Mouse (Mus musculus): ENCODE measurements around the gene Pbx1. TPM values are rescaled to one million over a fixed set of nuclear protein-coding genes. Genes with fewer than 3 reads are reported as not detected.

Pbx1 gene
- total and polyA plus RNA-seq, 3 experiments, result 0.10 TPM; not detected in 2

DNA sequence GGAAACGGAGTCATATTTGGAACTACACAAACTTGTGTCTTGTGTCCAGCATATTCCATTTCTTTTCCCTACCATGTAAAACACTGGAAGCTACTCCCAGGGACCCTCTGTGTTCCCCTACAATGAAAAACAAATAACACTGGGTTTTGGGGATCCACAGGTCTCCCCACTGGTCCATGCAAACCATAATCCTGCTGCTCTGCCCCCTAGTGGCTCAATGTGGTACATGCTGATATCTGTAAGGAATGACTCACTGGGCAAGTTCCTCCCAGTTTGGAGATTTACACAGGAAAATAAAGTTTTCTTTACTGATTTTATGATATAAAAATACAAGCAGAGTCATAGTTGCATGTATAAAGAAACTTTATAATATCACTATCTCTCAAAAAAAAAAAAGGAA lies 109.2 kb downstream of the Pbx1 start:
- Histone ChIP-seq H3K36me3 (ENCODE audit: control insufficient read depth in 1 of 2, insufficient read depth in 2 of 2, low read length in 2 of 2) (peaks cover 0 to 2% of the 10 kb centered on the region in 2 experiments; a peak in 1 of 4 replicates), H3K79me2 (ENCODE audit: control insufficient read depth, insufficient read depth, low read length, poor library complexity) (no peaks in the 10 kb centered on the region), H3K27me3 (ENCODE audit: control insufficient read depth in 1 of 2, insufficient read depth in 2 of 2, low read length in 2 of 2) (no peaks in the 10 kb centered on the region), H3K4me3 (ENCODE audit: control insufficient read depth in 1 of 2, insufficient read depth in 1 of 2, low read depth in 2 of 2, low read length in 2 of 2) (no peak overlapping the region), H3K4me1 (ENCODE audit: control insufficient read depth in 1 of 2, insufficient read depth in 2 of 2, low read length in 2 of 2) (peaks cover 0 to 4% of the 10 kb centered on the region in 2 experiments; a peak in 2 of 4 replicates), H3K9ac (ENCODE audit: control insufficient read depth, low read depth, low read length, poor library complexity, severe bottlenecking) (no peak overlapping the region), H3K9me3 (replicated peaks; ENCODE audit: insufficient read depth, low read length) (no peaks in the 10 kb centered on the region), H3K27ac (ENCODE audit: control insufficient read depth, low read depth, low read length) (no peak overlapping the region)
- peak; percentile 55 for DNase-seq (ENCODE audit: low read depth, low spot score)
- no peak for TF ChIP-seq ETS1 (IDR thresholded peaks at IDR 0.05; ENCODE audit: low read depth, low read length)
- peak; percentile 89 for TF ChIP-seq SMC3 (IDR thresholded peaks at IDR 0.05; ENCODE audit: low read depth, low read length)
- TF ChIP-seq MYC (IDR thresholded peaks at IDR 0.05; ENCODE audit: low read depth, low read length), result no peak
- TF ChIP-seq POLR2AphosphoS2 (IDR thresholded peaks at IDR 0.05; ENCODE audit: low read length), result no peak
- no peak for TF ChIP-seq MAZ (IDR thresholded peaks at IDR 0.05; ENCODE audit: low read depth, low read length)
- TF ChIP-seq RAD21 (IDR thresholded peaks at IDR 0.05; ENCODE audit: low read depth, low read length), result peak; percentile 59
- peak; percentile 57 for TF ChIP-seq ZC3H11A (IDR thresholded peaks at IDR 0.05; ENCODE audit: low read depth, low read length)
- peak; percentile 72 to 81 (median 74) for TF ChIP-seq CTCF (IDR thresholded peaks at IDR 0.05 in 2 of 3, conservative IDR thresholded peaks at IDR 0.05 in 1 of 3; ENCODE audit: control insufficient read depth in 1 of 3, insufficient read depth in 1 of 3, low read depth in 2 of 3, low read length in 3 of 3, poor library complexity in 1 of 3, severe bottlenecking in 1 of 3)

- Histone ChIP-seq H3K27ac (ENCODE audit: control insufficient read depth, low read depth, low read length) (no peak overlapping the region), H3K9me3 (replicated peaks; ENCODE audit: insufficient read depth, low read length) (no peaks in the 10 kb centered on the region), H3K9ac (ENCODE audit: control insufficient read depth, low read depth, low read length, poor library complexity, severe bottlenecking) (no peak overlapping the region), H3K36me3 (ENCODE audit: control insufficient read depth in 1 of 2, insufficient read depth in 2 of 2, low read length in 2 of 2) (peaks cover 0 to 2% of the 10 kb centered on the region in 2 experiments; a peak in 1 of 4 replicates), H3K79me2 (ENCODE audit: control insufficient read depth, insufficient read depth, low read length, poor library complexity) (no peaks in the 10 kb centered on the region), H3K4me3 (ENCODE audit: control insufficient read depth in 1 of 2, insufficient read depth in 1 of 2, low read depth in 2 of 2, low read length in 2 of 2) (no peak overlapping the region), H3K4me1 (ENCODE audit: control insufficient read depth in 1 of 2, insufficient read depth in 2 of 2, low read length in 2 of 2) (peaks cover 0 to 4% of the 10 kb centered on the region in 2 experiments; a peak in 2 of 4 replicates), H3K27me3 (ENCODE audit: control insufficient read depth in 1 of 2, insufficient read depth in 2 of 2, low read length in 2 of 2) (no peaks in the 10 kb centered on the region)
- no peak for TF ChIP-seq POLR2A (IDR thresholded peaks at IDR 0.05; ENCODE audit: control insufficient read depth in 1 of 2, insufficient read depth in 1 of 2, low read depth in 1 of 2, low read length in 2 of 2, poor library complexity in 1 of 2)
- TF ChIP-seq CHD1 (IDR thresholded peaks at IDR 0.05; ENCODE audit: low read depth, low read length), result no peak
- TF ChIP-seq ZC3H11A (IDR thresholded peaks at IDR 0.05; ENCODE audit: low read depth, low read length), result no peak
- TF ChIP-seq MEF2A (IDR thresholded peaks at IDR 0.05; ENCODE audit: extremely low read depth, insufficient replicate concordance, low read depth, low read length, poor library complexity, severe bottlenecking), result no peak
- no peak for TF ChIP-seq E2F4 (IDR thresholded peaks at IDR 0.05; ENCODE audit: borderline replicate concordance, low read depth, low read length)
- TF ChIP-seq TCF12 (IDR thresholded peaks at IDR 0.05; ENCODE audit: low read depth, low read length), result no peak
- no peak for TF ChIP-seq MAX (IDR thresholded peaks at IDR 0.05; ENCODE audit: low read length)
- no peak for TF ChIP-seq JUND (IDR thresholded peaks at IDR 0.05; ENCODE audit: low read depth, low read length)
- no peak for TF ChIP-seq CHD2 (IDR thresholded peaks at IDR 0.05; ENCODE audit: low read length)
- no peak for TF ChIP-seq SMC3 (IDR thresholded peaks at IDR 0.05; ENCODE audit: low read depth, low read length)
- no peak for TF ChIP-seq TAL1 (IDR thresholded peaks at IDR 0.05; ENCODE audit: low read length)
- no peak for DNase-seq (ENCODE audit: low read depth, low spot score)
Observed at GRCm38 (mm10) chr1:168319695-168320094, 112.4 kb downstream of the Pbx1 start.

Measured in MEL (cell line).